Mouse (Mus musculus) spleen, postnatal 0 days (tissue): Measurements from ENCODE around the gene Cbll1. TPM values are rescaled to one million over a fixed set of nuclear protein-coding genes. Genes with fewer than 3 reads are reported as not detected.

ENCODE experiments used
- polyA plus RNA-seq: library from polyadenylated mRNA; unstranded; fragments of >200 nt; fragmentation: Nextera tagmentation; extraction: Ambion mirVana; gene quantifications from 2 replicates; pipeline ENCODE4 v1.2.1, GENCODE M21; 2015

Cbll1 gene
- 6.7 TPM in 2 replicates for polyA plus RNA-seq

GRCm38 (mm10) chr12:31499314-31500131 is at the start of gene Cbll1:
Gene Cbll1 (minus strand): TSS chr12:31499616.

Other genes starting within 250 kb of the Cbll1 start
- gene Lamb1, start 234.4 kb downstream of the Cbll1 start, polyA plus RNA-seq = 5.6 and 7.6 TPM in 2 replicates
- gene Dld, start 148.2 kb downstream of the Cbll1 start, polyA plus RNA-seq = 70.7 and 73.5 TPM in 2 replicates
- 0.16 and 0.18 TPM in 2 replicates for gene Slc26a3, start 108.7 kb downstream of the Cbll1 start, polyA plus RNA-seq
- gene Slc26a4, start 60.4 kb upstream of the Cbll1 start, polyA plus RNA-seq = not detected in 2 replicates
- 59.0 and 62.6 TPM in 2 replicates for gene Bcap29, start 135.0 kb upstream of the Cbll1 start, polyA plus RNA-seq
- 8.4 and 12.5 TPM in 2 replicates for gene Dus4l, start 155.2 kb upstream of the Cbll1 start, polyA plus RNA-seq
- gene Cog5, start 155.3 kb upstream of the Cbll1 start, polyA plus RNA-seq = 13.1 and 16.1 TPM in 2 replicates
- 0.30 and 0.38 TPM in 2 replicates for gene Gpr22, start 214.3 kb upstream of the Cbll1 start, polyA plus RNA-seq